Mouse (Mus musculus): ENCODE measurements at regions not wholly inside any gene's neighbourhood (a gene's known extent, or its start where the extent isn't known, plus 50 kb on each side); places are given as distances from the start of the nearest gene placed in this dataset.

GRCm38 (mm10) chr17:16247681-16248080 is 416.8 kb upstream of the Rgmb start:
- H3K4me3 ChIP-seq, result no peak overlapping the region
- H3K9ac ChIP-seq, result no peak overlapping the region
- WGBS, result 89% methylated on average over 3 of the region's 3 CpGs
- no peaks in the 10 kb centered on the region for H3K4me1 ChIP-seq
- H3K27me3 ChIP-seq, result no peaks in the 10 kb centered on the region
- no peaks in the 10 kb centered on the region for H3K36me3 ChIP-seq
- no peaks in the 10 kb centered on the region for H3K9me3 ChIP-seq
- H3K4me2 ChIP-seq (replicated peaks), result no peak overlapping the region
- no peak overlapping the region for H3K27ac ChIP-seq
- no peak for ATAC-seq (ENCODE audit: insufficient number of reproducible peaks, insufficient read depth, low FRiP score, low TSS enrichment)

GRCm38 (mm10) chr17:16221253-16221652 is 390.4 kb upstream of the Rgmb start:
- no peak for ATAC-seq (ENCODE audit: insufficient number of reproducible peaks, insufficient read depth, low FRiP score, low TSS enrichment)
- Histone ChIP-seq H3K4me3 (no peak overlapping the region), H3K27ac (no peak overlapping the region), H3K9me3 (no peaks in the 10 kb centered on the region), H3K36me3 (no peaks in the 10 kb centered on the region), H3K9ac (no peak overlapping the region), H3K4me1 (no peaks in the 10 kb centered on the region), H3K27me3 (no peaks in the 10 kb centered on the region), H3K4me2 (replicated peaks) (no peak overlapping the region)
- WGBS, result 63% methylated on average over 2 of the region's 2 CpGs

GRCm38 (mm10) chr17:16219675-16220566 is 389.1 kb upstream of the Rgmb start:
- H3K9ac ChIP-seq, result no peak overlapping the region
- H3K27me3 ChIP-seq, result no peaks in the 10 kb centered on the region
- H3K36me3 ChIP-seq, result no peaks in the 10 kb centered on the region
- H3K4me2 ChIP-seq (replicated peaks), result no peak overlapping the region
- no peaks in the 10 kb centered on the region for H3K4me1 ChIP-seq
- 78% methylated on average over 13 of the region's 13 CpGs for WGBS
- no peak overlapping the region for H3K27ac ChIP-seq
- H3K9me3 ChIP-seq, result no peaks in the 10 kb centered on the region
- H3K4me3 ChIP-seq, result no peak overlapping the region
- no peak for ATAC-seq (ENCODE audit: insufficient number of reproducible peaks, insufficient read depth, low FRiP score, low TSS enrichment)

- Histone ChIP-seq H3K9ac (no peak overlapping the region; the same call in 1 of the 2 replicates), H3K27me3 (no peaks in the 10 kb centered on the region), H3K4me2 (replicated peaks) (no peak overlapping the region), H3K27ac (no peak overlapping the region), H3K36me3 (no peaks in the 10 kb centered on the region), H3K9me3 (no peaks in the 10 kb centered on the region), H3K4me3 (no peak overlapping the region), H3K4me1 (no peaks in the 10 kb centered on the region)
- ATAC-seq (ENCODE audit: insufficient number of reproducible peaks, insufficient read depth, low FRiP score, low TSS enrichment), result 0 out of 2 replicates have a peak, but pooled peaks have one; percentile 6
- 56% methylated on average over 2 of the region's 2 CpGs for WGBS
Observed at GRCm38 (mm10) chr17:16218623-16219022, 387.8 kb upstream of the Rgmb start.

GRCm38 (mm10) chr17:16216796-16217195 is 386.0 kb upstream of the Rgmb start:
- WGBS, result 63% methylated on average over 2 of the region's 2 CpGs
- H3K4me1 ChIP-seq, result no peaks in the 10 kb centered on the region
- H3K27me3 ChIP-seq, result no peaks in the 10 kb centered on the region
- no peak overlapping the region for H3K4me2 ChIP-seq (replicated peaks)
- H3K27ac ChIP-seq, result no peak overlapping the region
- no peak overlapping the region for H3K9ac ChIP-seq
- H3K36me3 ChIP-seq, result no peaks in the 10 kb centered on the region
- ATAC-seq (ENCODE audit: insufficient number of reproducible peaks, insufficient read depth, low FRiP score, low TSS enrichment), result no peak
- no peaks in the 10 kb centered on the region for H3K9me3 ChIP-seq
- H3K4me3 ChIP-seq, result no peak overlapping the region

GRCm38 (mm10) chr17:16193636-16194035 is 362.8 kb upstream of the Rgmb start:
- Histone ChIP-seq H3K27me3 (no peaks in the 10 kb centered on the region), H3K4me1 (no peaks in the 10 kb centered on the region), H3K4me2 (replicated peaks) (no peak overlapping the region), H3K9ac (no peak overlapping the region), H3K36me3 (no peaks in the 10 kb centered on the region), H3K9me3 (no peaks in the 10 kb centered on the region), H3K4me3 (no peak overlapping the region), H3K27ac (no peak overlapping the region)
- 90% methylated on average over 1 of the region's 1 CpGs for WGBS
- no peak for ATAC-seq (ENCODE audit: insufficient number of reproducible peaks, insufficient read depth, low FRiP score, low TSS enrichment)

GRCm38 (mm10) chr17:16180856-16181255 is 350.0 kb upstream of the Rgmb start:
- H3K27me3 ChIP-seq, result no peaks in the 10 kb centered on the region
- H3K9ac ChIP-seq, result no peak overlapping the region
- H3K27ac ChIP-seq, result no peak overlapping the region
- H3K4me2 ChIP-seq (replicated peaks), result no peak overlapping the region
- no peak for ATAC-seq (ENCODE audit: insufficient number of reproducible peaks, insufficient read depth, low FRiP score, low TSS enrichment)
- no peak overlapping the region for H3K4me3 ChIP-seq
- WGBS, result 85% methylated on average over 1 of the region's 1 CpGs
- no peaks in the 10 kb centered on the region for H3K9me3 ChIP-seq
- H3K4me1 ChIP-seq, result 0 out of 2 replicates have a peak, but pooled peaks cover 6% of the 10 kb centered on the region
- no peaks in the 10 kb centered on the region for H3K36me3 ChIP-seq

- ATAC-seq (ENCODE audit: insufficient number of reproducible peaks, insufficient read depth, low FRiP score, low TSS enrichment), result no peak
- no peak overlapping the region for H3K27ac ChIP-seq
- no peak overlapping the region for H3K4me2 ChIP-seq (replicated peaks)
- no peaks in the 10 kb centered on the region for H3K27me3 ChIP-seq
- H3K4me1 ChIP-seq, result 0 out of 2 replicates have a peak, but pooled peaks cover 6% of the 10 kb centered on the region
- no peaks in the 10 kb centered on the region for H3K9me3 ChIP-seq
- H3K4me3 ChIP-seq, result no peak overlapping the region
- no peak overlapping the region for H3K9ac ChIP-seq
- no peaks in the 10 kb centered on the region for H3K36me3 ChIP-seq
- WGBS, result 51% methylated on average over 2 of the region's 2 CpGs
Observed at GRCm38 (mm10) chr17:16178102-16178501, 347.3 kb upstream of the Rgmb start.

- H3K27ac ChIP-seq, result peak overlapping the region; percentile 24; the same call in 1 of the 2 replicates
Observed at GRCm38 (mm10) chr17:16176782-16177510, 346.1 kb upstream of the Rgmb start.

DNA sequence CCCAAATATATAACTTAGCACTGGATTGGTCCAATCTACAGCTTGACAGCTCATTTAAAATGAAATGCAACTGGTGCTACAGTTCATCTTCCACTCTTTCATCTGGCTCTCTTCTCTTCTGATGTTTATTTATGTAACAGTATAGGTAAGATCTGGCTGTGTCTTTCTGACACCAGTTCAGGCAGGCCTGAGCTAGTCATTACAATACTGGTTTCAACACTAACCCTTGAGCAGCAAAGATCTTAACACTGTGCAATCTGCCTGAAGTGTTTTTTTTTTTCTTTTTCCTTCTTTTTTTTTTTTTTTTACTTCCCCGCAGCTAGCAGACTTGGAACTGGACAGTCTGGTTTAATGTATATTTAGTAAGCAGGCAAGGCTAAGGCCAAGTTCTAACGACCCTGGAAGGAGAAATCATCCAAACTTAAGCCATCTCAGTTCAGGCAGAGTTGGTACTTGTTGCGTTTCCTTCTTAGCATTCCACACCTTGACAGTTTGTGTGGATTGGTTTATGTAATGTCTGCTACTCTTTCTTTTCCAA is 342.8 kb upstream of the Rgmb start:
- Histone ChIP-seq H3K4me1 (0 out of 2 replicates have a peak, but pooled peaks cover 6% of the 10 kb centered on the region), H3K4me3 (no peak overlapping the region), H3K36me3 (no peaks in the 10 kb centered on the region), H3K9ac (no peak overlapping the region), H3K27me3 (no peaks in the 10 kb centered on the region), H3K9me3 (no peaks in the 10 kb centered on the region), H3K27ac (no peak overlapping the region), H3K4me2 (replicated peaks) (no peak overlapping the region)
- WGBS, result 71% methylated on average over 3 of the region's 3 CpGs
- ATAC-seq (ENCODE audit: insufficient number of reproducible peaks, insufficient read depth, low FRiP score, low TSS enrichment), result no peak

More at GRCm38 (mm10) chr17:16176782-16177510, 346.1 kb upstream of the Rgmb start:
- 32% methylated on average over 8 of the region's 8 CpGs for WGBS
- Histone ChIP-seq H3K4me2 (replicated peaks) (no peak overlapping the region), H3K9ac (no peak overlapping the region), H3K4me1 (0 out of 2 replicates have a peak, but pooled peaks cover 6% of the 10 kb centered on the region), H3K4me3 (no peak overlapping the region), H3K9me3 (no peaks in the 10 kb centered on the region), H3K27me3 (no peaks in the 10 kb centered on the region), H3K36me3 (no peaks in the 10 kb centered on the region)
- no peak for ATAC-seq (ENCODE audit: insufficient number of reproducible peaks, insufficient read depth, low FRiP score, low TSS enrichment)

DNA sequence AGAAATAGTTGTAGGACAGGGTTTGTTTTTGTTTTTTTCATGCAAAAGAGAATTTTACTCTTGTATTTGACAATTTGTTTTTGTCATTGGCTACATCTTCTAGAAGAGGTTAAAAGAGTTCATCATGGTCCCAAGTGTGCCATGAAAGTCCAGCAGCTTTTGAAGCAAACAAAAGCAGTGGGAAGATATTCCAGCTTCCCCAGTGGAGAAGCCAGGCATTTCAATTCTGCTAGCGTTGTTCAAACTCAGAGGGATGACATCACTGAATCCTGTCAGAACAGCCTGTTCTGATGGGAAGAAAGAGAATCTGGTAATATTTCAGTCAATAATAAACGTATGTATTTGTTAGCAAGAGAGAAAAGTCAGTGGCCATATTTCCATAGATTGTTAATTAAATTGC is 335.9 kb upstream of the Rgmb start:
- no peak overlapping the region for H3K4me2 ChIP-seq (replicated peaks)
- H3K36me3 ChIP-seq, result no peaks in the 10 kb centered on the region
- H3K4me3 ChIP-seq, result no peak overlapping the region
- WGBS, result 67% methylated on average over 2 of the region's 2 CpGs
- H3K27me3 ChIP-seq, result no peaks in the 10 kb centered on the region
- no peak overlapping the region for H3K27ac ChIP-seq
- H3K9ac ChIP-seq, result no peak overlapping the region
- H3K9me3 ChIP-seq, result no peaks in the 10 kb centered on the region
- no peak for ATAC-seq (ENCODE audit: insufficient number of reproducible peaks, insufficient read depth, low FRiP score, low TSS enrichment)
- no peaks in the 10 kb centered on the region for H3K4me1 ChIP-seq
